Mouse (Mus musculus): ENCODE measurements around the gene Adk.

- TF ChIP-seq CTCF (IDR thresholded peaks at IDR 0.05; ENCODE audit: low read depth, low read length) (no peak), POLR2A (IDR thresholded peaks at IDR 0.05; ENCODE audit: borderline replicate concordance, low read depth, low read length) (no peak)
Observed at GRCm38 (mm10) chr14:21052781-21053130, 382 bp downstream of the Adk start.

Data from bone marrow macrophage, adult 2 months (primary cell).